Mouse (Mus musculus) bone marrow macrophage, adult 2 months (primary cell): ENCODE data around the gene Olfr76. TPM values are rescaled to one million over a fixed set of nuclear protein-coding genes. Genes with fewer than 3 reads are reported as not detected.
"Not testable (repeated sequence)": the region's sequence is repeated elsewhere in the genome, so short reads cannot be mapped to it uniquely, and the experiment has no call there.

Source experiments
- H3K27ac ChIP-seq: 2 replicates; pipeline ENCODE4 v1.5.1; 2012; ENCODE audit warnings: low read depth, low read length; ENCODE audit not compliant: insufficient read depth
- H3K4me1 ChIP-seq: 2 replicates; pipeline ENCODE4 v1.6.1; 2012; ENCODE audit warnings: low read length; ENCODE audit not compliant: control insufficient read depth, insufficient read depth
- H3K4me3 ChIP-seq: 2 replicates; pipeline ENCODE4 v1.5.1; 2012; ENCODE audit warnings: mild to moderate bottlenecking, low read length, moderate library complexity; ENCODE audit not compliant: insufficient read depth
- CTCF ChIP-seq: IDR thresholded peaks from 2 replicates; pipeline ENCODE4 v1.5.1; 2012; ENCODE audit warnings: low read depth, mild to moderate bottlenecking, low read length, moderate library complexity
- POLR2A ChIP-seq: IDR thresholded peaks from 2 replicates; pipeline ENCODE4 v1.6.1; 2012; ENCODE audit warnings: mild to moderate bottlenecking, low read depth, low read length, borderline replicate concordance
- polyA plus RNA-seq: library from polyadenylated mRNA; stranded (reverse); fragments of >200 nt; gene quantifications from 2 replicates; pipeline ENCODE4 v1.2.4, GENCODE M21; 2012; ENCODE audit not compliant: missing spikeins, insufficient read depth, insufficient read length

Olfr76 gene
- polyA plus RNA-seq = not detected in 2 replicates

GRCm38 (mm10) chr19:12123103-12123502, at the start of gene Olfr76:
Olfr76 (minus strand) TSS chr19:12123203.
- TF ChIP-seq CTCF = no peak
- TF ChIP-seq POLR2A = no peak
- H3K27ac ChIP-seq = no peak within 1 kb of the TSS

GRCm38 (mm10) chr19:12170062-12170599, 47.1 kb upstream of the Olfr76 start, which contains the start of gene Olfr1555-ps1:
Olfr1555-ps1 (minus strand) TSS chr19:12170112.
- not testable (repeated sequence) for H3K4me1 ChIP-seq, H3K4me3 ChIP-seq, H3K27ac ChIP-seq

More at GRCm38 (mm10) chr19:12123103-12123502, at the start of gene Olfr76:
- Histone ChIP-seq H3K4me3 (no peak within 1 kb of the TSS), H3K4me1 (no peaks in the 10 kb centered on the region)

- TF ChIP-seq POLR2A = no peak
- no peak for TF ChIP-seq CTCF
- H3K27ac ChIP-seq = no peak overlapping the region
- no peaks in the 10 kb centered on the region for H3K4me1 ChIP-seq
- H3K4me3 ChIP-seq = no peak overlapping the region
Measured at GRCm38 (mm10) chr19:12145452-12145851, 22.4 kb upstream of the Olfr76 start.

GRCm38 (mm10) chr19:12143356-12143755, 20.4 kb upstream of the Olfr76 start:
- no peak overlapping the region for H3K4me3 ChIP-seq
- no peaks in the 10 kb centered on the region for H3K4me1 ChIP-seq
- no peak overlapping the region for H3K27ac ChIP-seq
- no peak for TF ChIP-seq POLR2A
- TF ChIP-seq CTCF = no peak

- Histone ChIP-seq H3K4me1 (no peaks in the 10 kb centered on the region), H3K4me3 (no peak overlapping the region), H3K27ac (no peak overlapping the region)
- TF ChIP-seq CTCF = no peak
- no peak for TF ChIP-seq POLR2A
Measured at GRCm38 (mm10) chr19:12134289-12134688, 11.3 kb upstream of the Olfr76 start.

GRCm38 (mm10) chr19:12116464-12116863, 6.5 kb downstream of the Olfr76 start:
- Histone ChIP-seq H3K4me3 (no peak overlapping the region), H3K27ac (no peak overlapping the region), H3K4me1 (no peaks in the 10 kb centered on the region)
- no peak for TF ChIP-seq CTCF
- TF ChIP-seq POLR2A = no peak

- H3K4me3 ChIP-seq = no peak within 1 kb of the TSS
- H3K27ac ChIP-seq = no peak within 1 kb of the TSS
- TF ChIP-seq CTCF (no peak), POLR2A (no peak)
- no peaks in the 10 kb centered on the region for H3K4me1 ChIP-seq
Measured at GRCm38 (mm10) chr19:12115797-12116196, 7.2 kb downstream of the Olfr76 start, which contains the start of gene Olfr1428. Olfr1428 (minus strand) TSS chr19:12115897.

- no peak overlapping the region for H3K4me3 ChIP-seq
- TF ChIP-seq POLR2A (no peak), CTCF (no peak)
- H3K27ac ChIP-seq = no peak overlapping the region
- H3K4me1 ChIP-seq = no peaks in the 10 kb centered on the region
Measured at GRCm38 (mm10) chr19:12113807-12114206, 9.2 kb downstream of the Olfr76 start.

GRCm38 (mm10) chr19:12104541-12104940, 18.5 kb downstream of the Olfr76 start:
- H3K27ac ChIP-seq = no peak overlapping the region
- no peaks in the 10 kb centered on the region for H3K4me1 ChIP-seq
- no peak for TF ChIP-seq CTCF
- TF ChIP-seq POLR2A = no peak
- no peak overlapping the region for H3K4me3 ChIP-seq

GRCm38 (mm10) chr19:12103234-12103633, 19.8 kb downstream of the Olfr76 start, which contains the start of gene Olfr1427:
Olfr1427 (minus strand) TSS chr19:12103334.
- Histone ChIP-seq H3K27ac (no peak within 1 kb of the TSS), H3K4me1 (no peaks in the 10 kb centered on the region), H3K4me3 (no peak within 1 kb of the TSS)
- TF ChIP-seq CTCF = no peak
- TF ChIP-seq POLR2A = no peak
